Mouse (Mus musculus) WW6 (cell line): ENCODE results near the gene Snap91.

ENCODE experiments used
- DNase-seq: peaks from one replicate; pipeline ENCODE4 v3.0.0-alpha.2; 2013; ENCODE audit warnings: low read depth, low spot score

Snap91 gene

DNA sequence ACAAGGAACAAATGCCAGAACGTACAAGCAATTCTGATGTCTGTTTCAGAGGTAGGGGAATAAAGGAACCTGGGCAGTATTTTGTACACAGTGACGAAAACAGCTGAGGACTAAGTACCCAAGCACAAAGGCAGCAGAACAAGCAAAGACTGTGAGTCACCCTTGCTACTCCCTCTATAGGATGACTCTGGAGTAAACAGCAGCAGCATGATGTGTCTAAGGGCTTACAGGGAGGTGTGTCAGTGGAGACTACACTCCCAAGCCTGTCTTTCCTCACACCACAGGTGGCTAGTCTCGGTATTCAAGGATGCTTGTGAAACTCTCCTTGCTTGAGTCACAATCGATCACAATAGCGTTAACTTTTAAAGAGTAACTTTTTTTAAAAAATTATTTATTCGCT is 66.1 kb downstream of the Snap91 start:
- no peak for DNase-seq

DNA sequence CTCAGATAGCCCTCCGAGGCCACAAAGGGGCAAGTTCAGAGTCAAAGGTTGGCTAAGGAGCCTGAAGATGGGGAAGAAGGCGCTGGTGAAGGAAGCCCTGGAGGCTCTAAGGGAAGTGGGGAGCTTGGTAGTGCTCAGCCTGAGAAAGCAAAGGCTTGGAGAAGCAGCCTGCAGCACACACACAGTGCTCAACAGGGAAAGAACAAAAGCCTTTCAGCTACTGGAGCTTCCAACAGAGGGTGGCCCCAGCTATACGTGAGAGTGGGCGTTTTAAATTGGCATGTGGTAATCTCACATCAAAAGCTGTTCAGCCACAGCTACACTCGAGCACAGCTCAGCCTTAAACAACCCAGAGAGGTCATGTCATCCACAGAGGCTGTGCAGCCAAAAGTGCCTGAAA is 67.1 kb downstream of the Snap91 start:
- no peak for DNase-seq

DNA sequence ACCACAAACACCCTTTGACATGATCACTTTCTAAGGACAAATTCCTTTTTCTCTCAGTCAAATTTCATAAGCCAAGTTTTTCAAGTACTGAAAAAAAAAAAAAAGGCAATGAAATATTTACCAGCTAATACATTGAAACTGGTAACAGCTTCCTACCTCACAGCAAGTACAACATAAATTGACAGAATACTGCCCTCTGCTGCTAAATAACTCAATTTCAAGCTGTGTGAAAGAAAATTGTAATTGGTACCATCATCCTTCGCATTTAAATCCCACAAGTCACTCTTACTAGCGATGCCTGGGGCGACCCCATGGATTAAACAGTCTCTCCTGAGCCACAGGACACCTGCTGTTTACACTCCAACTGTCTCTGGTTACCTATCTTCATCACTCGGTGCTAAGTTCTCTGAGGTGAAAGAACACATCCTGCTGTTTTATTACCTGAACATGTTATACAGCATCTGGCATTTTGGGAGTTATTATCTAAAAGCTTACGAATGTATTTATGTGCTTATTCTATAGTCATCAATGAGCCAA is 69.7 kb downstream of the Snap91 start:
- no peak for DNase-seq

DNA sequence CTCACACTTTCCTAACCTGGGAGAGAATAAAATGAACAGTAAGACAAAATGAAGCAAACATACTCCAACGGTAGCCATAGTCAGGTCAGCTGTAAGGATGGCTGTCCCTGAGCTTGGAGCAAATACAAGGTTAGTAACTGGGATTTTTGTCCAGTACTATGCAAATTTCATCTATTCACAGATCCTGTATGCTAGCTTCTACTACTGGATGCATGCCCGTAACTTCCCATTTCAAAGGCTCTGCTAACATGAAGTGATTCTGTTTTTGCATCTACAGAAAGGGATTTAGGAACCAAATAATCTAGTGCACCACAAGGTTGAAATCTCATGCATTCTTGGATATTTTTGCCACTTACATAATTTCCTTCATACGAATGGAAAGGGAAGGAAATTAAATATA is 70.2 kb downstream of the Snap91 start:
- DNase-seq = no peak

DNA sequence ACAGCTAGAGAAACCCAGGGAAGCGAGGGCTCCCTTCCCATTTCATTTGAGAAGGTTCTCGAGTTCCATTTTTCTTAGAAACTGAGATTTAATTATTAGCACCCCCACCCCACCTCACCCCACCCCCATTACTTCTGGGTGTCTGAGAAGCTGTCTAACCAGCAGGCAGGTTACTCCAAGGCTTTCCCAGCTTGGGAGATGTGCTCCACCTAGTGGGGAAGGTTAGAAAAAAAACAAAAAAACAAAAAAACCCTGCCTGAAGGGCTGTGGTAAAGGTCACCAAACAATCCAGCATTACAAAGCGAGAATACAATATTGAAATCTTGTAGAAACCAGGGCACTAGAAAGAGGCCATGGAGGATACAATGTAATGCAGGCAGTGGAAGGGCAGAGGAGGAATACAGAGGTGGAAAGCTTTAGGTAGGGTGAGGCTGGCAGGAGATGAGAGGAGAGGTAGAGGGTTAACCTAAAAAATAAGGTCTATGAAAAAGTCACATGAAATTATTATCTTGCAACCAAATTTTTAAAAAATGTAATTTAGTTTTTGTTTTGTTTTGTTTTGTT is 79.8 kb downstream of the Snap91 start:
- DNase-seq = no peak

DNA sequence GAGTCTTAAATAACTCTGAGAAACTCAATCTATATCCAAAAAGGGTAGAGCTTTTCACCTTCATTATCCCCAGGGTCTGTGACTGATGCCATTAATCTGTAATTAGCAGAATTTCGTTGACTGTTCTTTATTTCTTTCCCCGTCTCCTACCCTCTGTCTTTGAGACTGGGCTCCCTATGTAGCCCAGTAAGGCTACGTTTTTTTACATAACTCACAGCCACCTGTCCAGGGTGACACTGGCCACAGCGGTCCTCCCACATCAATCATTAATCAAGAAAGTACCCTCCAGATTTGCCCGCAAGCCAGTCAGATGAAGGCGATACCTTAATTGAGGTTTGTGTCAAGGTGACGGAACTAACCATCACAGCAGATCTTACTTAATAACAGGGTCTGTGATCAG is 81.4 kb downstream of the Snap91 start:
- DNase-seq = no peak

DNA sequence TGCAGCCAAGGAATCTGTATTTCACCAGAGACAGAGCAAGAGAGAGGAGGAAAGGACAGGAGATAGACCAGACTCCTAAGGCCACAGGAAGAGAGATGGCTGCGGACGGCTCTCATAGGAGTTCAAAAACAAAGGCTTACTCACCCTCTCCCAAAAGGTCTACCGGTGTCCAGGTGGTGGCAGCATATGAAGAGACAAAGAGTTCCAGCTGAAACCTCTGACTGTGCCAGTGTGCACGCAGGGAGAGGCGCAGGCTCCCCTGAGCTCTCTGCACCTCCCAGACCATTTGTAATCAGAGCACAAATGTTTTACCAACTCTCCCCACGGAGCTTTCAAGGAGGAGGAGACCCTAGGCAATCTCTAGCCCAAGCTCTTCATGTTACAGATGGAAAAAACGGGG is 81.8 kb downstream of the Snap91 start:
- DNase-seq = no peak

DNA sequence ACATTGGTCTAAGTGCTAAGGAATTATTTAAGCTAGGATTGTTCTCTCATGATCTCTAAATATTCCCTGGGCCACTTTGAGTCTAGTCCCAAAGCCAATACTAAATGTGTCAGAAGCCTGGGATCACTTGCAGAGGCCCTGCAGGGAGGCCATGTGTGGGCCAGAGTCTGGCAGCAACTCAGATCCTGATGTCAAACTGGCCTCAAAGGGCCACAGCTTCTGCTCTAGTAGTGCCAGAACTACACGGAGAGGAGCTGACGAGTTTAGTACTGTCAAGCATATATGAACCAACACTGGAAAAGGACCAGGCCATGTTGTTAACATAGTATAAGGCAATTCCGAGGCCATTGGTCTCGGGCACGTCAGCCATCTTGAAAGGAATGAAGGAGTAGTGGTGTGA is 82.3 kb downstream of the Snap91 start:
- no peak for DNase-seq

DNA sequence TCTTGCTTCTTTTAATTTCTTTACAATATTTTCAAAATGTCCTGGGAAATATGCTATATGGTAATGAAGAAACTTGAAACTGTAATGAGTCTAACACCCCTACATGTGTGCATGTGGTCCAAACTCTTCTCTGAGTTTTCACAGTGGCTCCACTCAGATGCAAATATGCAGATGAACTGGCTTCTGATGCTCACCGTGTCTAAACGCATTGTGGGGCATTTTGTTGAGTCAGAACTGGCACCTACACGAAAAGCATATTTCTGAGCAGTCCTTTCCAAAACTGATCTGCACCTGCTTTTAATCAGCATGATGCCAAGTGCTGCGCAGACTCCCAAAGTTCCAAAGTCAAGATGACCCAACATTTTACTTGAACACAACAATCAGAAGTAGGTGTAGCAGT is 82.9 kb downstream of the Snap91 start:
- DNase-seq = no peak

DNA sequence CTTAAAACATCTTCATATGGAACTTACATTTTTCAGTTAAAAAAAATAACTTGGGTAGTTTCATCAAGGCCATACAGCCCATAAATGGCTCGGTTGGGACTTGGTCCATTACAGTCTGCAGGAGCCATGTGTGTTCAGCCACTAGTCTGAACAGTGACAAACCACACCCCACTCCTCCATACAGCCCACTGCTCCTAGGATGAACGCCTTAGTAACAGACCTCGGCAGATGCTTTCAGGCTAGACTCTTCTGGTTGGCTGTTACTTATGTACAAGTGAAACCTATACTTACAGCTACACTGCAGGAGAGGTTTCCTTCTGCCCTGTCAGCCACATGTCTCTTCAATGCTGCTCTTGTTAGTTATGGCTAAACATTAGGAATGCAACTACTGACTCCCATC is 85.2 kb downstream of the Snap91 start:
- DNase-seq = no peak

DNA sequence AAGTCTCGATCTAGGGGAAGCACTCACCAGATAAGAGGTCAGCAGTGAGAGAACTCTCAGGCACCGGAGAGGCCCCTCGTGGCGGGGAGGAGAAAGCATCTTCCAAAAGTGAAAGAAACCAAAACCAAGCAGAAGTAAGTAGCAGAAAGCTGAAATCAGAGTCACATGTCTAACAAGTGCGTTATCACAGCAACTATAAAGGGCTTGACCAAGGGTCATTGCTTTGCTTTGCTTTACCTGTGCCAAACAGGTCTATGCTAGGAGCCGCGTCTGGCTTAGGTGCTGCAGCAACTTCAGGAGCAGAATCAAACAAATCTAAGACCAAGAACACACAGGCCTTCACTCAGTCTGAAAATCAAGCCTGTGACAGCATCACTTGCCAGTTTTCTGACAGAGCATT is 88.5 kb downstream of the Snap91 start:
- no peak for DNase-seq

DNA sequence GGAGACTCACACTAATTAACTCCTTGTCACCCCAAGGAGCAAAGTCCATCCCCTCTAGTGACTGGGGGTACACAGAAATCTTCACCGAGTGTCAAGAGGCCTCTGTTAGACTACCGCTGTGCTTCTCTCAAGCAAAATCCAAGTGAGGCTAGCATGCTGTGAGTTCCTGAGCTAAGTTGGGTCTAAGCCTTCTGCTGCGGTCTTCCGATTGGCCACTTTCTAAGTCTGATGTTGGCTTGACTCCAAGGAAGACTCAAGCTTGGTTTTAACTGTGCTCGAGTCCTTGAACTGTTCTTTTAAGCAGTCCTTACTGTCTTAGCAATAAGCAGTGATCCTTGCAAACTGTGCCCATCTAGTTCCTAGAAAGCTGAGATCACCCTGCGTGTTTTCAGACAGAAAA is 91.3 kb downstream of the Snap91 start:
- no peak for DNase-seq

DNA sequence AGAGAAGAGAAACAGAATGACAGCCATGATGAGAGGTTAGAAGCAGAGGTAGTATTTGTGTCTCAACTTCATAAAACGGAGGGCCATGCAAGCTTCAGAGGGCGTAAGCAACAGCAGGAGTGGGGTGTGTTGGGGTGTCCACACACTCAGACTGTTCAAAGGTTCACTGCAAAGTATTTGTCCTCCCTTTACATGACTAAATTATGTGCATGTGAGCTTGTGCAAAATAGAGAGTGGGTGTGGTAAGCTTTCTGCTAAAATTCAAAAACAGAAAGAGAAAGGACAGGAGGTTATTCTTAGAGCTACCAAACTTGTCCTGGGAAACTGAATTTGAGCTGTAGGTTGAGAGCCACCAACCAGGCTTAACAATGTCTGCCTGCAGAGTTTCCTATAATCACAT is 97.6 kb downstream of the Snap91 start:
- DNase-seq = no peak

DNA sequence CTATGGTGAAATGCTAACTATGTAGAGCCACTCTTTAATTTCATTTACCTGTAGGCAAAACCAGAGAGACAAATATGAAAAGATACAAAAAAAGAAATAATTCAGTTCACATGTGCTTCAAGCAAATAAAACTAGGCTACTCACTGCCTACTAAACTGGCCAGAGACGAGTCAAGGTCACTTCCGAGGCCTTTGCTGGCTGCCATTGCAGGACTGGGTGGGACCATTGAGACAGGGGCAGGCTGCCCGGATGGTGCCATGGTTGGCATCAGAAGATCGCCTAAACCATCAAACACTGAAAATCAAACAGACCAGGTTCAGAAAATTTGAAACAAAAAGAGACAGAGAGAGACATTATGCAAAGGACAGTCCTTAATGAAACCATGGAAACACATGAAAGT is 99.0 kb downstream of the Snap91 start:
- DNase-seq = no peak

DNA sequence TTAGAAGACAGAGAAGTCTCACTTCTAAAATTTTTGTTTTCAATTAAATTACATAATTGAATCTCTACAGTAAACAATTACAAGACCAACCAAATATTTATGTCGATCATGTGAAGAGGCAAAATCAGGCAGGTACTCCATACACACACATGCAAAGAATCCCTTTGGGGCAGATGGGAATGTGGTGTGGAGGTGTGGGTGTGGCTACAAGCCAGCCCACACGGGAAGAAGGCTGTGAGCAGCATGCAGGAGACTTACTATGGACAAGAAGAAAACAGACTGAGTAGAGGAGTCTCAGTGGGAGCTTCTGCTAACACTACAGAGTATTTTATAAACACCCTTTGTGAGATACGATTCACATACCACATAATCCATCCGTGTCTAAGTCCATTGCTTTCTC is 102.2 kb downstream of the Snap91 start:
- no peak for DNase-seq

DNA sequence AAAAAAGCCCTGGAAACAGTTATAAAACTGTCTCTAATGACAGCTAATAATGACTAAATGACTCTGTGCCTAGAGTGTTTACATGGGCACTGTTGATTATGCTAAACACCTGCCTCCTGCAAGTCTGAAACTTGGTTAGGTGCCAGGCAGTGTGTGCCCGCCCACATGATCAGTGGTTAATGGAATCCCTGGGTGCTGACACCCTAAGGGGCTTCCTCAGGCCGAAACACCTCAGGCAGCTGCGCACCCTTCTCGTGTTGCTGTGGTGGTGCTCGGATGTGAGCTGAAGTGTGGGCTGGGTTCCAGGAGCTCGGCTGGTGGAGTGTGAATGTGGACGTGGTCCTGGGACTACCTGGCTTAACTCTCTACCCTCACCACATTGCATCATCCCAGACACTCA is 103.1 kb downstream of the Snap91 start:
- no peak for DNase-seq

DNA sequence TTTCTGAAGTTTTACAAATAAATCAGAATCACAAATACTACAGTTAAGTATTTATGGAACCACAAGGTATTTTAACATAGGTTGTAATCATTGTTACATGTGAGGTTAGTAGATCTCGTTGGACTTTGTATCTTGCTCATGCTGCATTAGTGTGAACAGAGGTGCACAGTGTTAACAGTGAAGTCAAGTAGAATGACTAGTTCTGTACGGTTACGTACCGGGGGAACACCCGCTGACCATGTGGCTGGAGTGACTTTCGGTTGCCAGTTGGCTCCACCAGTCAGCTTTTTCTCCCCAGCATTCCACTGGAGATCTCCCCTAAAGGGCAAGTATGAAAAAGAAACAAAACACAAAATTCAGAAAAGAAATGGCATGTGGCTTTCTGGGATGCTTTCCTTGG is 105.1 kb downstream of the Snap91 start:
- no peak for DNase-seq

DNA sequence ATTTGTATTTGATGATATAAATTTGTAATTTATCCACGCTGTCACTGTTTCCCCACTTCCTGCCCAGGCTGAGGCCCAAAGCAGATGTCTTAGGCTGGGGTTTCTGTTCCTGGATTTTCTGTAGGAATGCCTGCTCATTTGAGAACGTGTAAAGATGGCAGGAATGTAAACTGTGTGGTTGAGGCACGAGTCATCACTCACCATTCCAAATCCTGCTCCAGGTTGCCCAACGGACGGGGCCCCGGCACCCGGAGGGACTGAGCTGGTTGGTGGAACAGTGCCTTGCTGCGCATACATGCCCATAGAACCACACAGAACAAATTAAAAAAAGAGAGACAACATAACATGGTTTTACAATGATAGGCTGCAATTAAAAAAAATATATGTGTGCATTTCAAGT is 106.5 kb downstream of the Snap91 start:
- no peak for DNase-seq

DNA sequence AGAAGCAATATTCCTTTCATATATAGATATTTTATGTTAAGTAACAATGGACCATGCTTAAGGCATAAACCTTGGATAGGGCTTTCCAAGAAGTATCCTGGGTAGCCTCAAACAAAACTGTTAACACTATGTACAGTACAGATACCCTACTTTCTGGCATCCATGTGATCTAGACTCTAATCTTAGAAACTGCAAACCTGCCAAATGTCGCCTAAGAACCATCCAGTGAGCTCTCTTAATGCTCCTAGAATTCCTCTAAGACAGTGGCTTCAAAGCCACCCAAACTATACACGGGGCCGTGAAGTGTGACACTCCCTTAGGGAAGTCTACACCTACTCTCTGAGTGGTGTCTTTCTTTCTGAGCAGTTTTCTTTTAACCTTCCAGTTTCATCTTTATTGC is 107.6 kb downstream of the Snap91 start:
- no peak for DNase-seq

DNA sequence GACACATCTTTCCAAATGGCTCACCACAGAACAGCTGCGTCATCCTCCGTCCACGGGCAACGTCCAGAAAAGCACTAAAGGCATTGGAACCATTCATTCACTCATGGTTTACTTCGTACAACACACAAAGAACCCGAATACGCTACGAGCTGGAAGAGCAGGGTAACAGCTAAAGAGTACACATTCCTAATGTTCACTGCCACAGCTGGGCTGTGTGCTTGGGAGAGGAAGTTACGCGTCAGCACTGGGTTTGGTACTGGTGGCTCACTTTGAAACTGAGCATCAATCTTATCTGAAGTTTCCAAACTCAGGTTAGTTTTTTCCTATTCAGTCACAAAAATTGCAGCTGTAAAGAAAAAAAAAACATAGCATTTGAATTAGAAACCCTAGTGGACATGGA is 113.5 kb downstream of the Snap91 start:
- no peak for DNase-seq

DNA sequence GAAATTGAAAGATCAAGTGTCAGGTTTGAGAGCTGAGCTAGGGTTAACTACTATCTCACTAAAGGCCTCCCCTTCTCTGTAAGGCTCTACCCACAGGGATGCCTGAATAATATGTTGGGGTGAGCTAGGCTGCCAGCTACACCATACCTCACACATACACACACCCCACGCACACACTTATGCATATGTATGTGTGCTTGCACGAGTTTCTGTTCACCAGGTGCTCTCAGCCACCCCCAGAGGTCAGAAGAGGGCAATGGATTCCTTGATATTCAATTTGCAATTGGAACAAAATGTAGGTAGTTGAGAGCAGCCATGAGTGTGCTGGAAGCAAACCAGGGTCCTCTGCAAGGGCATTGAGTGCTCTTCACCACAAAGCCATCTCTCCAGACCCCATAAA is 116.5 kb downstream of the Snap91 start:
- no peak for DNase-seq

DNA sequence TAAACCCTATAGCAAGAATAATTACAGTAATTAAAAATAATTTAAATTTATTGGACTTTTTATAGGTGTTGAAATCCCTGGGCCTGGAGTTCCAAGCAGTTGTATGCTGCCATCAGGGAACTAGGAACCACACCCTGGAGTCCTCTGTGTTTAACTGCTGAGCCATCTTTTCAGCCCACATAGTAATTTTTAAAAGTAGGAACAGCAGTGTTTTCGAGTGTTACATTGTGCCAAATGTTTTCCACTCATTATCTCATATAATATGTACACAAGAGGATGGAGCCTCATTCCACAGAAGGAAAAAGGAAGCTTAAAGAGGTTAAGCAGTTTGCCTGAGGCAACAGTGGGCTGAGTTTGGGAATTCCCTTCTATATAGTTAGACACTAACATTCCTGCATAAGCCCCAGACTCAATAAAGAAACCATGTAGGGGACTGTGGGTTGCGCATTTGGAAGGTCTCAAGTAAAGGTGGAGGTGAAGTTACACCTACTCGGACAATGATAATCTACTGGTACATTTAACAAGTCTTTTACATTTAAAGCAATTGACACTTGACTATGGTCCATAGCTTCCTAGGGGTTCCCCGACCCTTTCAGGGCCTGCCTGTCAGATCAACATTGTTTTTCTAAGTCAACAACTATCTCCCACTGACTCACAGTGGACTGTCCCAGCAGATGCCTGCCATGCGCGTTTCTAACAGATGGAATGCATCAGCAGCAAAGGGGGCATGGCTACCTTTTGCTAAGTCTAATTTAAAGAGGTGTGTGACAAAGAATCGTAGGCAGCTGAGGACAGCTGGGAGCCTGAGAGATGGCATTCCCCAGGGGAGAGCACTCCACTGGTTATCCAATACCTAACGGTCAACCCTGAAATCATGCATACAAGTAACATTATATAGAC is 117.7 kb downstream of the Snap91 start:
- no peak for DNase-seq

DNA sequence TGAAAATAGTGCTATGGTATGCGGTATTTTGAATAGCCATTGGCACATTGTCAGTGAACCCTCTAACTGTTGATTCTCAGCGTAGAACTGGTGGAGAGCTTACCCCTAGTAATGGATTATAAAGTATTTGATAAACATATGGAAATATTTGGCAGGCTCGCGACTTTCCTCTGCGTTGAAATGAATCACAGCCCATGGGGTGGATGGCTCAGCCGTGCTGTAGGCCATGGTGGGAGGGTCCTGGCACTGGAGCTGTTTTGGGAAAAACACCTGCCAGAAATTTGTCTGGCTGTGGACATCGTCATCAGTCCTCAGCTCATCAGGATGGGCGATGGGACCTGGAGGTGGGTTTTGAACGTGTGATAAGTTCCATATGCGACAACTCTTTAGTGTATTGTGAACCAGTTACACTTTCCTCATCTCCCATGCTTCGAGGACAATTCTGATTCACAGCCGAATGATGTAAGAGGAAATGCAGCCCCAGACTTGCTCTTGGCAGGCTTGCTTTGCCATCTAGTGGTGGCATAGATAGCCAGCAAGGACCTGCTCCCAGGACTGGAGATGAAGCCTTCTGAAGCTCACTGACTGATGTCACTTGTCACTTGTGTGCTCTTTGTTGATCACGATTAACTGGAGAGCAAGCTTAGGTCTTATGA is 134.4 kb downstream of the Snap91 start:
- no peak for DNase-seq
